Mouse (Mus musculus): ENCODE measurements around the gene Tns2.

DNA sequence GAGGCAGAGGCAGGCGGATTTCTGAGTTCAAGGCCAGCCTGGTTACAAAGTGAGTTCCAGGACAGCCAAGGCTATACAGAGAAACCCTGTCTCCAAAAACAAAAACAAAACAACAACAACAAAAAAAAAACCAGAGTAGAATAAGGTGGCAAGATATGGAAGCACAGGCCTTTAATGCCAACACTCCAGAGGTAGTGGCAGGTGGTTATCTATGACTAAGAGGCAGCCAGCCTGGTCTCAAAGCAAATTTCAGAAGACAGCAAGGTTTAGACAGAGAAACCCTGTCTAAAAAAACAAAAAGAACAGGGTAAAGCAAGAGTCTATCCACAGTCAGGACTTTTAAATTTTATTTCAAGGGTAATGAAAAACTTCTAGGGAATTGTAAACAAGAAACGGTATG lies 34.5 kb downstream of the Tns2 start:
- TF ChIP-seq CTCF (IDR thresholded peaks at IDR 0.05; ENCODE audit: low read depth), result no peak
- no peak for TF ChIP-seq EP300 (optimal IDR thresholded peaks at IDR 0.05)
